Comparison of ENCODE assay signal across 23 mouse cellular contexts in the genomic region with DNA sequence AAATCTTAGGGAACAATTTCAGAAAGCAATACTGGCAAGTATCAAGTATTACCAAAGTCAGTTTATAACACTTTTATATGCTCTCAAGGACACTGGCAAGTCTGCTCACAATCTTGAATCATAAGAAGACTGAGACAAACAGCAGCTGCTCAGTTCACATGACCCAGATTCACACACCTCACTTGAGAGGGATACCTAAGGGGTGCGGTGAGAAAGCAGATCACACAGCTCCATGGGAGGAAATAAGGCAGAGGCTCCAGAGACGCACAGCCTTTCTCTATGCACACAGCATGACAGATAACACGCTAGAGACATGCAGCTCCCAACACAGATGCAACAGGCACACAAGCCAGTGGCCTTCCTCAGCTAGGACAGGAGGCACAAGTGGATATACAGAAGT. TPM values are rescaled to one million over a fixed set of nuclear protein-coding genes. Genes with fewer than 3 reads are reported as not detected.
DNase-seq lines count a peak whose midpoint lies in the region; ATAC-seq lines count a peak whose summit lies in the region.
"Had no signal": no experiment of that assay in that cellular context is flagged by ENCODE, and none has a peak within 500 bp of the region (broad histone marks: within the 10 kb centered on the region; RNA-seq: fewer than 3 reads in every experiment).

No protein-coding gene starts in this region.

- peak; percentile 84 for DNase-seq in heart, adult 11 months
- DNase-seq in heart, postnatal 36 days = no peak
- DNase-seq in right cerebral cortex, adult 18-20 months = peak; percentile 31
- no peak for DNase-seq in right cerebral cortex, postnatal 14 days
- DNase-seq in thymus, postnatal 0 days (ENCODE audit: low spot score) = peak; percentile 83
- no peak for DNase-seq in kidney, postnatal 10 days
- no peak for DNase-seq in cerebellum, adult 18-20 months
- DNase-seq: adrenal gland, adult 2 months; cerebellum, adult 11-12 months; cerebellum, postnatal 14 days; gastrocnemius, postnatal 36 days; heart, postnatal 4 days; kidney, adult 9 months; kidney, postnatal 36 days had no signal

- H3K4me2 ChIP-seq in kidney, embryonic 14.5 days (replicated peaks; ENCODE audit: low read depth, low read length) = no peak overlapping the region
- H3K4me2 ChIP-seq: forebrain, embryonic 12.5 days; heart, embryonic 15.5 days; hindbrain, embryonic 14.5 days; limb, embryonic 15.5 days; lung, embryonic 15.5 days; midbrain, embryonic 13.5 days had no signal

- H3K27ac ChIP-seq in kidney, embryonic 14.5 days (ENCODE audit: low read depth, low read length) = no peak overlapping the region
- H3K27ac ChIP-seq: forebrain, embryonic 12.5 days; heart, embryonic 15.5 days; hindbrain, embryonic 14.5 days; limb, embryonic 15.5 days; liver, embryonic 14.5 days; lung, embryonic 15.5 days; midbrain, embryonic 13.5 days had no signal

- H3K9ac ChIP-seq in kidney, embryonic 14.5 days (ENCODE audit: low read depth, low read length) = no peak overlapping the region
- H3K9ac ChIP-seq: forebrain, embryonic 12.5 days; heart, embryonic 15.5 days; hindbrain, embryonic 14.5 days; limb, embryonic 15.5 days; liver, embryonic 14.5 days; lung, embryonic 15.5 days; midbrain, embryonic 13.5 days had no signal

- 87% methylated on average over 3 of the region's 3 CpGs for WGBS in kidney, embryonic 14.5 days

- H3K4me1 ChIP-seq in kidney, embryonic 14.5 days (ENCODE audit: control insufficient read depth, insufficient read depth, low read length) = no peaks in the 10 kb centered on the region
- H3K4me1 ChIP-seq: forebrain, embryonic 12.5 days; midbrain, embryonic 13.5 days had no signal

- peaks cover 19% of the 10 kb centered on the region for H3K36me3 ChIP-seq in kidney, embryonic 14.5 days (ENCODE audit: control insufficient read depth, insufficient read depth, low read length)

- no peaks in the 10 kb centered on the region for H3K27me3 ChIP-seq in kidney, embryonic 14.5 days (ENCODE audit: control insufficient read depth, insufficient read depth, low read length)
- H3K27me3 ChIP-seq: forebrain, embryonic 12.5 days; heart, embryonic 15.5 days; limb, embryonic 15.5 days; lung, embryonic 15.5 days; midbrain, embryonic 13.5 days had no signal

- intact Hi-C loops in heart, postnatal 36 days (cut with DNase I) = loop anchor here (5.0 kb wide), 1 partner anchor 43 kb away; no protein-coding TSS in a partner anchor

- no peak for ATAC-seq in kidney, embryonic 14.5 days (ENCODE audit: low FRiP score, low TSS enrichment)
- ATAC-seq: inflammation-experienced regulatory T-cells, adult 6 months; midbrain, embryonic 13.5 days had no signal

- H3K4me3 ChIP-seq in kidney, embryonic 14.5 days (ENCODE audit: low read length) = no peak overlapping the region
- H3K4me3 ChIP-seq: forebrain, embryonic 12.5 days; heart, embryonic 15.5 days; limb, embryonic 15.5 days; lung, embryonic 15.5 days; midbrain, embryonic 13.5 days had no signal

- H3K9me3 ChIP-seq in kidney, embryonic 14.5 days (ENCODE audit: control insufficient read depth, low read length) = no peaks in the 10 kb centered on the region
- H3K9me3 ChIP-seq: forebrain, embryonic 12.5 days; heart, embryonic 15.5 days; limb, embryonic 15.5 days; lung, embryonic 15.5 days; midbrain, embryonic 13.5 days had no signal

RNA-seq across cellular contexts. Expression of a gene that starts 45.8 kb away (rescaled TPM):
- 10 to 100 TPM; 71.5 to 77.8 TPM for total RNA-seq in heart, postnatal 36 days (2021)
- 49.9 and 52.0 TPM in 2 replicates for polyA plus RNA-seq in thymus, postnatal 0 days (2015; fragmentation: Nextera tagmentation; extraction: Ambion mirVana)
- polyA plus RNA-seq in kidney, embryonic 14.5 days (2014; fragmentation: Nextera tagmentation; extraction: Ambion mirVana) = 44.8 and 81.1 TPM in 2 replicates

Comparison
In these comparisons a context has a peak if more than half of its experiments do, and no peak if none do; other contexts are left out.
1. DNase-seq: peak in heart, adult 11 months (single experiment), right cerebral cortex, adult 18-20 months (single experiment) and thymus, postnatal 0 days (single experiment); none in heart, postnatal 36 days (0 of 2), right cerebral cortex, postnatal 14 days (single experiment), kidney, postnatal 10 days (single experiment) and cerebellum, adult 18-20 months (0 of 2).